Mouse (Mus musculus) layer of hippocampus, adult 9-11 months (tissue): ENCODE measurements at regions not wholly inside any gene's neighbourhood (a gene's known extent, or its start where the extent isn't known, plus 50 kb on each side); places are given as distances from the start of the nearest gene placed in this dataset.

Experiments used
- DNase-seq: peaks from one replicate; pipeline ENCODE4 v3.0.0; 2022

DNA sequence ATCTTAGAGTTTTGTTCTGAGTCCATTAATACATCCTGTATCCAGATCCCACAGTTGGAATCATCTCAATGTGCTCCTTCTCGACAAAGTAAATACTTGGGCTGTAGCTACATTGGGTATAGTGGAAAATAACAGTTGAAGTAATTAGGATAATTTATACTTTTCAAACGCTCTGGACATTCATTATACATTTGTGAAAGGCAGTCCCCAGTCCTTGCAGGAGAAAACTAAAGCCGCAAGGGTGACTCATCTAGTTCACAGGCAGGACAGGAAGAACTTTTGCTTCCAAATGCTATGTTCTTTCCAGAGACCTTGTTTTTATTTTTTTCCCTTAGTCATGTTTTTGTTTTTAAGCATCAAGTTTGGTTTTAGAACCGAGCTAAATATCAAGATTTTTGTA is 218.8 kb downstream of the Gpr37 start:
- no peak for DNase-seq

DNA sequence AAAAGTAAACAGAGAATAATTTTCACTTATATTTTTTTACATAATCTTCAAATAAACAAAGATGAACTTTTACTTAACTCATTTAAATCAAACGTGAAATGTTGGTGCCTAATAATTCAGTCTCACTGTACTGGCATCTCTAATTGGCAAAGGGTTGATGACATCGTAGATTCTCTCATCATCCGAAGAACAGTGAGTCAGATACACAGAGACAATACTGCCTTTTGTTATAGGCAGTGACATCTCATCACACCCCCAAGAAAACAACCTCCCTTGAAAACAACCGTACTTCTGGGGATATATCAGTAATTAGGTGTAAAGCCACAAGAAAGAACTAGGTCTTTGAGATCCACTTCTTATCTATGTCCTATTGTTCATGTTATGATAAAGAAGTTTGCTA is 227.5 kb downstream of the Gpr37 start:
- DNase-seq: peak; percentile 23

DNA sequence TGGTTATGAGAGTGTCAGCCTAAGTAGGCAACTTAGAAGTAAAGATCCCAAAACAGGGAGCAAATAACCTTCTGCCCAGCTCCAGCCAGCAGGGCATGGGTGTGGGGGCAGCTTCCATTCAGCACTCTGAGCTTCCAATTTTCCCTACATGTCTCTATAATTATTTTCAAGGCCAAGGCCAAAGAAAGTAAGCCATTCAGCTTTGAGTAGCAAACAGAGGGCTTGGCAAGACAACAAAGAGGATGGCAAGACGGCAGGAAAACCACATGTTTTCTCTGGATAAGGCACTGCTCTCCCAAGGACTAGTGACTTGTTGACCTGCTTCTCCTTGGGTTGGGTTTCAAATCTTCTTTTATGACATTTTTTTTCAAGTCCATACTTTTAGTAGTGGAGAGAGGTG is 240.1 kb downstream of the Gpr37 start:
- no peak for DNase-seq

DNA sequence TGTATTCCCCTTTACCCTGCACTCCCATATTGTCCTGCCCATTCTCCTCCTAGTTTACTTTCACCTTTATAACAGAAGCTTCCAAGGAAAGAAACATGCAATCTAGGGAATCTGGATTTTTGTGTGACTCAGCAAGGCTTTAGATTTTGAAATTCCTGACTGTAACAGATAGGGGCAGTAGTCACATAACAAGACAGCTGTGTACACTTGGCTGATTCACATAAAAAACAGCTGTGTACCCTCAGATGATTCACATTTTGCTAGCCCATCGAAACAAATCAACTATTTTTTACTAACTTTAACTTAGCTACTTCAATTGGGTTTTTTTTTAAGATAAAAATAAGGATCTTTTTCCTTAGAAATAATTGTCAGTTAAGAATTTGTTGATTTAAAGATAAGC is 240.6 kb downstream of the Gpr37 start:
- DNase-seq: no peak

DNA sequence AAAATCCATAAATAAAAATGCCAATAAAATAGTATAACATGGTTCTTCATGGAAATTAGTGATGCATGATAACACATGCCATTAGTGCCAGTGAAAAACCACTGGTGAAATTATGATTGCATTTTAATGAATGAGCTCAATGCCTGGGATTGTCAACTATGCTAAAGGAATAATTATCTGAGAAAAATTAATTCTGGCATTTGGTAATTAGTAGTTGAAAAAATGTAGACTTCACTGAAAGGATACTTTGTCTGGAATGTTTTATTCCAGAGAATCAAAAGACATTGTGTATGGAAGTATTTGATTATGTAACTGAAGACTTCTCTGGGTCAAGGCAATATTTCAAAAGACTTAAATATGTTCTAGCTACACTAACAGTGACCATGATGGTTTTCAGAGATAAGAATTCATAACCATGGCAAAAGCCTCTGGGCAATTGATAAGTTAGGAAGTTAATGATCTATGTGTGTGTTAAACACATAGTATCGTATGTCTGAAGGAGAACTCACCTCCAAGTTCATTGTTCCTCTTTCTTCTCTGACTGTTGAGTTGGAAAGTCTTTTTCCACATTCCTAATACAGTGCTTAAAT is 245.1 kb downstream of the Gpr37 start:
- no peak for DNase-seq

DNA sequence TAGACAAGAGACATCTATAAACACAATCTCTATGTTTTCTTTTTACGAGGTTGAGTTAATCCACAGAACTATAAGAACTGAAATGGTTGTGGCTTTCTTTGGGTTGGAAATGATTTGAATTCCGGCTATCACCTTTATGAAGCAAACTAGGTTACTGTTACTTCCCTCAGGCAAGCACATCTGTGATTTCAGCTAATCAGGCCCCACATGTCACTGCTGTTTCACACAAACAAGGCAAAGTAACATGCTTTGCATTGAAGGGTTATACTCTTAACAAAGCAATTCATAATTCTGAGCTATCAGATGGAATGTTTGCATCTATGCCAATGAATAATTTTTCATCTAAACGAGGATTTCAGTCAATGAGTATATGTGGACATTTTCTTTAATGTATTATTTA is 246.4 kb downstream of the Gpr37 start:
- no peak for DNase-seq

DNA sequence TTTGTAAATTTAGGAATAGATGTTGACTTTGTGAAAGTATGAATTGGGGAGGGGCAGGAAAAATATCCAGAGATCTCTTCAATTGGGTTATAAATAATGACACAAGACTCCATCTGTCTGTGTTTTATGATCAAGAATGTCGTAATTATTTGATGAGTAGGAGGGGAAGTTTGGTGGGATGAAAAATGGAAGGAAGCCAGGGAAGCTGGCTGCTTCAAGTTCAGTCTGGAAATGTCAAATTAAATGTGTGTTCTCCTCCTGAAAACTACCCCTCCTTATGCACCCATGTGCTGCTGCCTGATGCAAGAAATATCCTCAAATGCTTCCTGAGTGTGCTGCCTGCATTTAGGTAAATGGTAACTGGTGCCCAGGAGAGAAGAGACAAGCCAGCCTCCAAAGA is 246.8 kb downstream of the Gpr37 start:
- peak; percentile 78 for DNase-seq

DNA sequence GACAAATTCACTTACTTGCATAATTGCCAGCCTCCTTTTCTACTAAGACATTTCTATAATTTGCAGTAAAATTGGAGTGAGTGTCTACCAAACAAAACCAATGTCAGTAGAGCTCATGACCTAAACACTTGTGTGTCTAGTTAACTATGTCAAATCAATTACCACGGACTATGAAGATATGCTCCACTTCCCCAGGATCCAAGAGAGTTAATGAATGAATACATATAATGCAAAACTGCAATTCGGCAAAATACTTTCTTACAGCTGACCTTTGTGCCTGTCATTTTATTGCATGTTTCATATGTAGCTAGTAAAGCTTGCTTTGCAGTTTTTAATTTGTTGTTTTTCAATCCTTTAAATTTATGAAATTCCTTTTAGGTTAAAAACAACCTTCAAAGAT is 248.4 kb downstream of the Gpr37 start:
- no peak for DNase-seq

DNA sequence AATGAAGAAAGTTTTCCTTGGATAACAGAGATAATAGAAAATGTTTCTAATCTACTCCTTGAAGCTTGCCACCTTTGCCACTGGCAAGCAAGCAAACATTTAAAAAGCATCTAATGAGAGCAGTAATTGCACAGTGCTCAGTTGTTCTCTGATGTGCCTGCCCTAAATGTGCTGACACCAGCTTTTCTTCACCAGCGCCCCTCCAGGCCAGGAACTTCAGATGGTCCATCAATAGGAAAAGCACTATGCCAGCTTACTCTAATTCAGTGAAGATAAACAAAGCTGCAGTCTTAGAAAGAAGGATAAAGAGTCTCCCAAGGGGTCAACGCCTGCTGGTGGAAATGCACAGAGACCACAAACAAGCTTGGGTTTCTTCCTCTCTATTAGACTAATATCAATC is 252.7 kb downstream of the Gpr37 start:
- DNase-seq: no peak

DNA sequence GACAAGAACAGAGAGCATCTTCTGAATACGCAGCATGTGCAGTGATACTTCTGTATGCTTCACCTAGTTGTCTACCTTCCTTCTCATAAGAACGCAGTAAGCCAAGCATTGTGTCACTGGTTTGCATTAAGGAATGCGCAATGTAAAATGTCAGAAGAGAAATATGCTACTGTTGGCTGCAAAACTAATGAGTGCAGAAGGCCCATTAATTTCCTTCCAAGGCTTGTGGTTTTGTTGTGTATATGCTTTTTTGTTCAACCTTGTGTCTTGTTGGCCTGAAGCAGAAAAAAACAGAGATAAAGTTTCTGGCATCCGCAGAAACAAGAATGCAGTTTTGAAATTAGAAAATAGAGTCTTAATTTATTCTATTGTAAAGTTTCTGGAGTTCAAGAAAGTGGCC is 261.5 kb downstream of the Gpr37 start:
- DNase-seq: no peak

DNA sequence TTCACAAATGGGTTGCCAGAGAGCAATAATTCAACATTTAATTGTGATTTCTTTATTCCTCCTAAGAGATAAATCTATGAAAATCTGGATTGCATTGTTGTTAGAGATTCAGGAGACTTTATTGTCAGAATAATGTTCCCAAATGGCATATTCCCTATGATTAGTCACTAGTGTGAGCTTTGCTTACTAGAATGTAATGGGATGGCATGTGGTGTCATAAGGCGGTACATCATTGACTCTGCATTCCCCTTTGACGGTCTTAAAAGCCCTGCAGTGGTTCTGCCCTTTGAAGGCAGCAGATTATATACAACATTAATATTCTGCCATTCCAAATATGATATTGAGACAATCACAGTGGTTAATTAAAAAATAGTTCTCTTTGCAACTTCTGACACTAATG is 271.7 kb downstream of the Gpr37 start:
- no peak for DNase-seq

DNA sequence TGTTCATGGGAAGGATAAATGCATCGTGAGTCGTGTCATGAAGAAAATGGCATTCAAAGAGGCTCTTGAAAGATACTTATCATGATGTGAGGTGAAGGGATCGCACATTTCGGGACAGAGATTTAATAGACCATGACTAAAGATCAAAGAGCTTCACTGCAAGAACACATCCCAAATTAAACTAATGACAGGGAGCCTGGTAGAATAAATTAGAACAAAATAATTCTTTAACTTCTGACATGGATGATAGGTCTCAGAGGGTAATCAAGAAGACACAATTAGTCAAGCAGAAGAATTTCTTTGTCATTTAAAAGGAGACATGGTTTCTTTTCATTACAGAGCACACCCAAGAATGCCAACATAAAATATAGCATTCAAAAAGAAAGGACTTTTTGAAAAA is 300.7 kb downstream of the Gpr37 start:
- no peak for DNase-seq
